Mouse (Mus musculus) stomach, postnatal 0 days (tissue): ENCODE data around the gene Ccdc181.

Experiments used
- CTCF ChIP-seq: IDR thresholded peaks from 2 replicates; pipeline ENCODE4 v1.5.1; 2016; ENCODE audit warnings: antibody characterized with exemption, low read depth, mild to moderate bottlenecking, moderate library complexity
- EP300 ChIP-seq: optimal IDR thresholded peaks from 2 replicates; pipeline ENCODE3; 2016; ENCODE audit warnings: antibody characterized with exemption

GRCm38 (mm10) chr1:164260171-164261028, 15.0 kb upstream of the Ccdc181 start:
- TF ChIP-seq CTCF (no peak), EP300 (no peak)
